7 mouse cellular contexts compared by ENCODE assay signal in genomic region chr9:61375002-61375401, GRCm38 (mm10). TPM values are rescaled to one million over a fixed set of nuclear protein-coding genes. Genes with fewer than 3 reads are reported as not detected.
DNase-seq lines count a peak whose midpoint lies in the region; ATAC-seq and TF ChIP-seq lines count a peak whose summit lies in the region.

No protein-coding gene starts in this region.

- H3K4me1 ChIP-seq in lung, embryonic 14.5 days (ENCODE audit: insufficient read depth): peaks cover 48% of the 10 kb centered on the region
- H3K4me1 ChIP-seq in lung, adult 2 months (ENCODE audit: control insufficient read depth, insufficient read depth, low read length): peaks cover 23% of the 10 kb centered on the region
- H3K4me1 ChIP-seq in embryonic facial prominence, embryonic 14.5 days (ENCODE audit: control insufficient read depth, insufficient read depth, low read length): peaks cover 58% of the 10 kb centered on the region
- peaks cover 59% of the 10 kb centered on the region for H3K4me1 ChIP-seq in intestine, embryonic 16.5 days (ENCODE audit: control insufficient read depth, insufficient read depth, low read length)
- peaks cover 71% of the 10 kb centered on the region for H3K4me1 ChIP-seq in neural tube, embryonic 15.5 days

- no peaks in the 10 kb centered on the region for H3K27me3 ChIP-seq in lung, embryonic 14.5 days (ENCODE audit: insufficient read depth, low read length)
- H3K27me3 ChIP-seq in embryonic facial prominence, embryonic 14.5 days (replicated peaks; ENCODE audit: control insufficient read depth, insufficient read depth, low read length): no peaks in the 10 kb centered on the region
- H3K27me3 ChIP-seq in intestine, embryonic 16.5 days (replicated peaks; ENCODE audit: control insufficient read depth, insufficient read depth, low read length): no peaks in the 10 kb centered on the region
- H3K27me3 ChIP-seq in neural tube, embryonic 15.5 days (replicated peaks): no peaks in the 10 kb centered on the region

- H3K36me3 ChIP-seq in lung, embryonic 14.5 days (ENCODE audit: insufficient read depth): peaks cover 45% of the 10 kb centered on the region
- H3K36me3 ChIP-seq in embryonic facial prominence, embryonic 14.5 days (ENCODE audit: control insufficient read depth, insufficient read depth, low read length): peaks cover 34% of the 10 kb centered on the region; the same call in 1 of the 2 replicates
- H3K36me3 ChIP-seq in intestine, embryonic 16.5 days (ENCODE audit: control insufficient read depth, insufficient read depth, low read length): no peaks in the 10 kb centered on the region
- H3K36me3 ChIP-seq in neural tube, embryonic 15.5 days: no peaks in the 10 kb centered on the region

- WGBS in lung, embryonic 14.5 days: 31% methylated on average over 5 of the region's 5 CpGs
- 69% methylated on average over 5 of the region's 5 CpGs for WGBS in lung, adult 2 months
- WGBS in embryonic facial prominence, embryonic 14.5 days: 19% methylated on average over 5 of the region's 5 CpGs
- 20% methylated on average over 5 of the region's 5 CpGs for WGBS in intestine, embryonic 16.5 days
- WGBS in neural tube, embryonic 15.5 days: 10% methylated on average over 5 of the region's 5 CpGs

- H3K27ac ChIP-seq in lung, embryonic 14.5 days (ENCODE audit: low read depth): no peak overlapping the region
- H3K27ac ChIP-seq in embryonic facial prominence, embryonic 14.5 days (replicated peaks; ENCODE audit: low read depth, low read length): no peak overlapping the region
- H3K27ac ChIP-seq in intestine, embryonic 16.5 days (ENCODE audit: low read length): no peak overlapping the region
- H3K27ac ChIP-seq in neural tube, embryonic 15.5 days (replicated peaks): no peak overlapping the region

- peak overlapping the region; percentile 93 for H3K4me3 ChIP-seq in lung, embryonic 14.5 days (ENCODE audit: low read depth, low read length)
- no peak overlapping the region for H3K4me3 ChIP-seq in lung, adult 2 months (replicated peaks; ENCODE audit: extremely low read depth, low read depth, low read length)
- H3K4me3 ChIP-seq in embryonic facial prominence, embryonic 14.5 days (ENCODE audit: low read depth, low read length): peak overlapping the region; percentile 86
- H3K4me3 ChIP-seq in intestine, embryonic 16.5 days (ENCODE audit: low read length): peak overlapping the region; percentile 86
- peak overlapping the region; percentile 90 for H3K4me3 ChIP-seq in neural tube, embryonic 15.5 days (replicated peaks)

- H3K9ac ChIP-seq in lung, embryonic 14.5 days: peak overlapping the region; percentile 98
- peak overlapping the region; percentile 97 for H3K9ac ChIP-seq in embryonic facial prominence, embryonic 14.5 days (ENCODE audit: low read depth, low read length)
- H3K9ac ChIP-seq in intestine, embryonic 16.5 days (ENCODE audit: low read depth, low read length): peak overlapping the region; percentile 96
- peak overlapping the region; percentile 98 for H3K9ac ChIP-seq in neural tube, embryonic 15.5 days (replicated peaks)

- ATAC-seq in lung, embryonic 14.5 days (ENCODE audit: insufficient read depth): no peak
- ATAC-seq in embryonic facial prominence, embryonic 14.5 days (ENCODE audit: low read depth): no peak
- ATAC-seq in intestine, embryonic 16.5 days: no peak
- ATAC-seq in neural tube, embryonic 15.5 days (ENCODE audit: low FRiP score): no peak
- no peak for ATAC-seq in megakaryocyte-erythroid progenitor cell, adult 5-6 weeks (replicated peaks; ENCODE audit: low FRiP score, low TSS enrichment, poor library complexity, severe bottlenecking)

- TF ChIP-seq CTCF in lung, embryonic 14.5 days (IDR thresholded peaks at IDR 0.05; ENCODE audit: low read depth): no peak
- TF ChIP-seq CTCF in lung, adult 2 months (IDR thresholded peaks at IDR 0.05; ENCODE audit: insufficient read depth, low read length): no peak

- no peak for TF ChIP-seq POLR2A in lung, adult 2 months (IDR thresholded peaks at IDR 0.05; ENCODE audit: borderline replicate concordance, extremely low read depth, low read depth, low read length)

- peak overlapping the region; percentile 99 for H3K4me2 ChIP-seq in lung, embryonic 14.5 days
- H3K4me2 ChIP-seq in embryonic facial prominence, embryonic 14.5 days (ENCODE audit: low read depth, low read length): peak overlapping the region; percentile 95
- H3K4me2 ChIP-seq in intestine, embryonic 16.5 days (ENCODE audit: low read depth, low read length): peak overlapping the region; percentile 90
- peak overlapping the region; percentile 95 for H3K4me2 ChIP-seq in neural tube, embryonic 15.5 days

- DNase-seq in lung, embryonic 14.5 days: no peak
- no peak for DNase-seq in lung, adult 2 months
- no peak for DNase-seq in embryonic facial prominence, embryonic 14.5 days (ENCODE audit: low spot score)
- no peak for DNase-seq in layer of hippocampus, adult 11-12 months (ENCODE audit: low spot score)

- no peaks in the 10 kb centered on the region for H3K9me3 ChIP-seq in lung, embryonic 14.5 days (ENCODE audit: low read depth, low read length)
- H3K9me3 ChIP-seq in embryonic facial prominence, embryonic 14.5 days (ENCODE audit: control insufficient read depth, low read length): no peaks in the 10 kb centered on the region
- no peaks in the 10 kb centered on the region for H3K9me3 ChIP-seq in intestine, embryonic 16.5 days (ENCODE audit: control insufficient read depth, low read length)
- no peaks in the 10 kb centered on the region for H3K9me3 ChIP-seq in neural tube, embryonic 15.5 days (replicated peaks)

RNA-seq across cellular contexts. Expression of gene Tle3, which starts 2.8 kb away (rescaled TPM):
- 28.7 and 32.5 TPM in 2 replicates for polyA plus RNA-seq in lung, embryonic 14.5 days (2014; fragmentation: Nextera tagmentation; extraction: Ambion mirVana)
- 55.1 and 59.1 TPM in 2 replicates for polyA plus RNA-seq in lung, adult 2 months (2012; rRNA removed)
- 25.5 and 31.4 TPM in 2 replicates for polyA plus RNA-seq in embryonic facial prominence, embryonic 14.5 days (2014; fragmentation: Nextera tagmentation; extraction: Ambion mirVana)
- polyA plus RNA-seq in intestine, embryonic 16.5 days (2015; fragmentation: Nextera tagmentation; extraction: Ambion mirVana): 15.9 and 18.8 TPM in 2 replicates
- 20.5 and 24.2 TPM in 2 replicates for polyA plus RNA-seq in neural tube, embryonic 15.5 days (2015; fragmentation: Nextera tagmentation; extraction: Ambion mirVana)
- total RNA-seq in megakaryocyte-erythroid progenitor cell, adult 5-6 weeks (2014; fragmentation: Nextera tagmentation): 53.3 and 57.0 TPM in 2 replicates
- total RNA-seq in megakaryocyte-erythroid progenitor cell, adult 5-6 weeks (2017): 19.1 and 26.7 TPM in 2 replicates
